Mouse (Mus musculus) forelimb bud, embryonic 11.5 days (tissue): Measurements from ENCODE around the gene Smarcd1.

Experiments
- DNase-seq: peaks from one replicate; pipeline ENCODE4 v3.0.0-alpha.2; 2012; ENCODE audit warnings: low read depth, low spot score

The Smarcd1 gene

GRCm38 (mm10) chr15:99731678-99732077 lies 29.7 kb downstream of the Smarcd1 start:
- no peak for DNase-seq

GRCm38 (mm10) chr15:99733186-99733585 lies 31.3 kb downstream of the Smarcd1 start:
- DNase-seq, result no peak

GRCm38 (mm10) chr15:99735631-99736030 lies 33.7 kb downstream of the Smarcd1 start:
- no peak for DNase-seq

GRCm38 (mm10) chr15:99736675-99737074 lies 34.7 kb downstream of the Smarcd1 start:
- DNase-seq, result no peak

- no peak for DNase-seq
These were observed 38.3 kb downstream of the Smarcd1 start for GRCm38 (mm10) chr15:99740229-99740628.

GRCm38 (mm10) chr15:99754204-99754603 lies 52.3 kb downstream of the Smarcd1 start:
- DNase-seq, result no peak
